Mouse (Mus musculus): ENCODE measurements around the gene Lmx1a.

DNA sequence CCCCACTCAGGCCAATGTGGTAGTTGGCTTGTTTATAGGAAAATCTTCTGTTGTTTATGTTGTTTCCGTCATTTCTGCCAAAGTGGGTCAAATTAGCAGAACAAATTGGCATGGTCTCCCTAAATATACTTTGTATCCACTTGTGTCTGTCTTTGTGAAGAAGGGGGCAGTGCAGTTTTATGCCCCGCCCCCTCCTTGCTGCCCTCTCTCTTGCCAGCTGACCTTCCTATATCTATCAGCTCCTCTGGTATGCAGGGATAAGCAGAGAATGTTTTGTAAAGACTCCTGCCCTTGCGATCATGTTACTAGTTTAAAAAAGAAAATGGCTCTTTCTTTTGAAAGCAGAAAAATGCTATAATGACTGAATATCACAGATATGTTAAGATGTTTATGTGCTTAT is 101.7 kb downstream of the Lmx1a start:
- TF ChIP-seq CTCF (IDR thresholded peaks at IDR 0.05; ENCODE audit: control insufficient read depth, insufficient read depth, low read length) (no peak), POLR2A (IDR thresholded peaks at IDR 0.05; ENCODE audit: borderline replicate concordance, control insufficient read depth, low read depth, low read length) (no peak)
